Mouse (Mus musculus) neural tube, embryonic 14.5 days (tissue): ENCODE results near the gene Tmem164. TPM values are rescaled to one million over a fixed set of nuclear protein-coding genes. Genes with fewer than 3 reads are reported as not detected.

Source experiments
- ATAC-seq: fragments of 200-750 bp; cut with Nextera tagmentation; 2 replicates; pipeline ENCODE4 v1.8.0; 2017; ENCODE audit warnings: low read depth, mild to moderate bottlenecking, moderate TSS enrichment, moderate library complexity
- H3K27ac ChIP-seq: fragments of 300-500 bp; sonication (generic); 2 replicates; pipeline ENCODE4 v1.5.1; 2014; ENCODE audit warnings: low read depth, mild to moderate bottlenecking, control low read depth, low read length, moderate library complexity, mixed read lengths
- H3K27me3 ChIP-seq: fragments of 300-500 bp; sonication (generic); 2 replicates; pipeline ENCODE4 v1.6.1; 2014; ENCODE audit warnings: low read length; ENCODE audit not compliant: control insufficient read depth, insufficient read depth
- H3K36me3 ChIP-seq: fragments of 300-500 bp; sonication (generic); 2 replicates; pipeline ENCODE4 v1.6.1; 2014; ENCODE audit warnings: low read length, mixed read lengths; ENCODE audit not compliant: control insufficient read depth, insufficient read depth
- H3K4me1 ChIP-seq: fragments of 300-500 bp; sonication (generic); 2 replicates; pipeline ENCODE4 v1.6.1; 2014; ENCODE audit warnings: low read length; ENCODE audit not compliant: control insufficient read depth, insufficient read depth
- H3K4me2 ChIP-seq: fragments of 300-500 bp; sonication (generic); 2 replicates; pipeline ENCODE4 v1.6.1; 2014; ENCODE audit warnings: mild to moderate bottlenecking, low read depth, low read length, control low read depth
- H3K4me3 ChIP-seq: fragments of 300-500 bp; sonication (generic); 2 replicates; pipeline ENCODE4 v1.5.1; 2014; ENCODE audit warnings: low read depth, low read length, control low read depth, mixed read lengths
- H3K9ac ChIP-seq: fragments of 300-500 bp; sonication (generic); replicated peaks from 2 replicates; pipeline ENCODE4 v1.6.1; 2014; ENCODE audit warnings: low read depth, mild to moderate bottlenecking, control low read depth, low read length, mixed read lengths
- H3K9me3 ChIP-seq: fragments of 300-500 bp; sonication (generic); 2 replicates; pipeline ENCODE4 v1.6.1; 2016; ENCODE audit warnings: low read length; ENCODE audit not compliant: control insufficient read depth
- WGBS: fragments of 180-500 bp; shearing (Covaris S2); extraction: QIAGEN DNeasy Blood & Tissue Kit; methylation state at CpG from one replicate; pipeline ENCODE4 v1.1.7; 2014; 5-methylcytosine and 5-hydroxymethylcytosine counted together
- microRNA counts: library from miRNA; unstranded; fragments of <30 nt; microRNA quantifications from one replicate; lab custom pipeline; 2016
- microRNA-seq: library from miRNA; unstranded; fragments of <30 nt; microRNA quantifications from one replicate; pipeline ENCODE4, GENCODE M21; 2016
- polyA plus RNA-seq: library from polyadenylated mRNA; unstranded; fragments of >200 nt; fragmentation: Nextera tagmentation; extraction: Ambion mirVana; gene quantifications from 2 replicates; pipeline ENCODE4 v1.2.1, GENCODE M21; 2014

Tmem164 gene
- polyA plus RNA-seq, 1 experiment from 2014 or later: 11.0 TPM

GRCm38 (mm10) chrX:142885962-142886361 is 204.8 kb downstream of the Tmem164 start:
- no peak for ATAC-seq
- Histone ChIP-seq H3K27me3 (no peaks in the 10 kb centered on the region), H3K4me3 (no peak overlapping the region), H3K9me3 (no peaks in the 10 kb centered on the region), H3K4me2 (no peak overlapping the region), H3K4me1 (no peaks in the 10 kb centered on the region), H3K9ac (no peak overlapping the region), H3K36me3 (no peaks in the 10 kb centered on the region), H3K27ac (no peak overlapping the region)
- 89% methylated on average over 7 of the region's 7 CpGs for WGBS

MicroRNA genes within 50 kb of the gene (microRNA counts, 519-probe panel; counts per million panel counts)
- microRNA mmu-miR-652 (lab: Ali Mortazavi, UCI): 3,474 counts per million, percentile 28 among the panel's probes with 10 or more counts

Small RNA genes within 50 kb of the gene (microRNA-seq; reads per million reads assigned to microRNA genes)
- gene Mir652: 2,906 reads per million, percentile 87 among the genes with 10 or more reads in this experiment
